Mouse (Mus musculus): Measurements from ENCODE around the gene Meltf. TPM values are rescaled to one million over a fixed set of nuclear protein-coding genes. Genes with fewer than 3 reads are reported as not detected.

Meltf gene
- total and polyA plus RNA-seq, 3 experiments, result not detected

- Histone ChIP-seq H3K79me2 (ENCODE audit: control insufficient read depth, insufficient read depth, low read length, poor library complexity) (no peaks in the 10 kb centered on the region), H3K4me3 (ENCODE audit: control insufficient read depth in 1 of 2, insufficient read depth in 1 of 2, low read depth in 2 of 2, low read length in 2 of 2) (no peak overlapping the region), H3K9ac (ENCODE audit: control insufficient read depth, low read depth, low read length, poor library complexity, severe bottlenecking) (no peak overlapping the region), H3K9me3 (replicated peaks; ENCODE audit: insufficient read depth, low read length) (no peaks in the 10 kb centered on the region), H3K27ac (ENCODE audit: control insufficient read depth, low read depth, low read length) (no peak overlapping the region), H3K4me1 (ENCODE audit: control insufficient read depth in 1 of 2, insufficient read depth in 2 of 2, low read length in 2 of 2) (0 out of 4 replicates have a peak, but pooled peaks cover 0 to 3% of the 10 kb centered on the region in 2 experiments), H3K27me3 (ENCODE audit: control insufficient read depth in 1 of 2, insufficient read depth in 2 of 2, low read length in 2 of 2) (no peaks in the 10 kb centered on the region), H3K36me3 (ENCODE audit: control insufficient read depth in 1 of 2, insufficient read depth in 2 of 2, low read length in 2 of 2) (peaks cover 0 to 1% of the 10 kb centered on the region in 2 experiments; a peak in 2 of 4 replicates)
- no peak for DNase-seq (ENCODE audit: low read depth, low spot score)
- TF ChIP-seq MXI1 (IDR thresholded peaks at IDR 0.05; ENCODE audit: low read depth, low read length), result no peak
- TF ChIP-seq RCOR1 (IDR thresholded peaks at IDR 0.05; ENCODE audit: low read depth, low read length), result no peak
- TF ChIP-seq GATA1 (IDR thresholded peaks at IDR 0.05; ENCODE audit: low read depth, low read length), result no peak
- no peak for TF ChIP-seq USF1 (IDR thresholded peaks at IDR 0.05; ENCODE audit: low read depth, low read length)
- TF ChIP-seq POLR2A (IDR thresholded peaks at IDR 0.05; ENCODE audit: control insufficient read depth in 1 of 2, insufficient read depth in 1 of 2, low read depth in 1 of 2, low read length in 2 of 2, poor library complexity in 1 of 2), result no peak
- TF ChIP-seq TCF12 (IDR thresholded peaks at IDR 0.05; ENCODE audit: low read depth, low read length), result no peak
- TF ChIP-seq MAX (IDR thresholded peaks at IDR 0.05; ENCODE audit: low read length), result no peak
- no peak for TF ChIP-seq JUND (IDR thresholded peaks at IDR 0.05; ENCODE audit: low read depth, low read length)
- TF ChIP-seq SMC3 (IDR thresholded peaks at IDR 0.05; ENCODE audit: low read depth, low read length), result no peak
- no peak for TF ChIP-seq USF2 (IDR thresholded peaks at IDR 0.05; ENCODE audit: borderline replicate concordance in 1 of 2, insufficient read depth in 1 of 2, low read depth in 1 of 2, low read length in 2 of 2)
- no peak for TF ChIP-seq E2F4 (IDR thresholded peaks at IDR 0.05; ENCODE audit: borderline replicate concordance, low read depth, low read length)
- TF ChIP-seq CTCF (IDR thresholded peaks at IDR 0.05 in 2 of 3, conservative IDR thresholded peaks at IDR 0.05 in 1 of 3; ENCODE audit: control insufficient read depth in 1 of 3, insufficient read depth in 1 of 3, low read depth in 2 of 3, low read length in 3 of 3, poor library complexity in 1 of 3, severe bottlenecking in 1 of 3), result no peak
- no peak for TF ChIP-seq POLR2AphosphoS2 (IDR thresholded peaks at IDR 0.05; ENCODE audit: low read length)
- no peak for TF ChIP-seq POLR2AphosphoS5 (IDR thresholded peaks at IDR 0.05; ENCODE audit: borderline replicate concordance, low read depth, low read length)
- TF ChIP-seq MAZ (IDR thresholded peaks at IDR 0.05; ENCODE audit: low read depth, low read length), result no peak
- no peak for TF ChIP-seq ZMIZ1 (IDR thresholded peaks at IDR 0.05; ENCODE audit: low read depth, low read length)
Measured at GRCm38 (mm10) chr16:31875391-31875790, 3.2 kb upstream of the Meltf start.

GRCm38 (mm10) chr16:31876386-31876785, 2.2 kb upstream of the Meltf start:
- TF ChIP-seq USF2 (IDR thresholded peaks at IDR 0.05; ENCODE audit: borderline replicate concordance in 1 of 2, insufficient read depth in 1 of 2, low read depth in 1 of 2, low read length in 2 of 2) (no peak), USF1 (IDR thresholded peaks at IDR 0.05; ENCODE audit: low read depth, low read length) (no peak), GABPA (IDR thresholded peaks at IDR 0.05; ENCODE audit: low read depth, low read length) (no peak), SMC3 (IDR thresholded peaks at IDR 0.05; ENCODE audit: low read depth, low read length) (no peak), CTCF (IDR thresholded peaks at IDR 0.05 in 2 of 3, conservative IDR thresholded peaks at IDR 0.05 in 1 of 3; ENCODE audit: control insufficient read depth in 1 of 3, insufficient read depth in 1 of 3, low read depth in 2 of 3, low read length in 3 of 3, poor library complexity in 1 of 3, severe bottlenecking in 1 of 3) (no peak), TBP (IDR thresholded peaks at IDR 0.05; ENCODE audit: low read depth, low read length) (no peak), MXI1 (IDR thresholded peaks at IDR 0.05; ENCODE audit: low read depth, low read length) (no peak), TAL1 (IDR thresholded peaks at IDR 0.05; ENCODE audit: low read length) (no peak), ZKSCAN1 (IDR thresholded peaks at IDR 0.05; ENCODE audit: low read depth, low read length) (no peak), UBTF (IDR thresholded peaks at IDR 0.05; ENCODE audit: borderline replicate concordance, insufficient read depth, low read depth, low read length) (no peak), MAFK (IDR thresholded peaks at IDR 0.05; ENCODE audit: borderline replicate concordance, low read depth, low read length) (no peak), GATA1 (IDR thresholded peaks at IDR 0.05; ENCODE audit: low read depth, low read length) (no peak)
- Histone ChIP-seq H3K79me2 (ENCODE audit: control insufficient read depth, insufficient read depth, low read length, poor library complexity) (no peaks in the 10 kb centered on the region), H3K36me3 (ENCODE audit: control insufficient read depth in 1 of 2, insufficient read depth in 2 of 2, low read length in 2 of 2) (peaks cover 0 to 1% of the 10 kb centered on the region in 2 experiments; a peak in 2 of 4 replicates), H3K27me3 (ENCODE audit: control insufficient read depth in 1 of 2, insufficient read depth in 2 of 2, low read length in 2 of 2) (no peaks in the 10 kb centered on the region), H3K27ac (ENCODE audit: control insufficient read depth, low read depth, low read length) (no peak overlapping the region), H3K9ac (ENCODE audit: control insufficient read depth, low read depth, low read length, poor library complexity, severe bottlenecking) (no peak overlapping the region), H3K4me3 (ENCODE audit: control insufficient read depth in 1 of 2, insufficient read depth in 1 of 2, low read depth in 2 of 2, low read length in 2 of 2) (no peak overlapping the region), H3K9me3 (replicated peaks; ENCODE audit: insufficient read depth, low read length) (no peaks in the 10 kb centered on the region), H3K4me1 (ENCODE audit: control insufficient read depth in 1 of 2, insufficient read depth in 2 of 2, low read length in 2 of 2) (0 out of 4 replicates have a peak, but pooled peaks cover 0 to 3% of the 10 kb centered on the region in 2 experiments)
- DNase-seq (ENCODE audit: low read depth, low spot score), result no peak
